Mouse (Mus musculus): ENCODE measurements around the gene Nat14. TPM values are rescaled to one million over a fixed set of nuclear protein-coding genes. Genes with fewer than 3 reads are reported as not detected.

The Nat14 gene
- polyA plus RNA-seq, 1 experiment: 3.1 TPM

DNA sequence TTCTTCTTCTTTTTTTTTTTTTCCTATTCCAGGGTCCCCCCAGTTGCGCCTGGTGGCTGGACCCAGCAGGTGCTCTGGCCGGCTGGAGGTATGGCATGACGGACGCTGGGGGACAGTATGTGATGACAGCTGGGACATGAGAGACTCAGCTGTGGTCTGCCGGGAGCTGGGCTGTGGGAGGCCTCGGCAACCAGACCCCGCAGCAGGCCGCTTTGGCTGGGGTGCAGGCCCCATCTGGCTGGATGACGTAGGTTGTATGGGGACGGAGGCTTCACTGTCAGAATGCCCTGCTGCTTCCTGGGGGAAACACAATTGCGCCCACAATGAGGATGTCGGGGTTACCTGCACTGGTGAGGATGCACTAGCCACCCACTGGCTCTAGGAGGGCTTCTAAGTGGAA lies 11.3 kb downstream of the Nat14 start:
- Histone ChIP-seq H3K4me3 (no peak overlapping the region), H3K36me3 (ENCODE audit: control insufficient read depth, insufficient read depth) (no peaks in the 10 kb centered on the region), H3K79me2 (ENCODE audit: control insufficient read depth, insufficient read depth) (no peaks in the 10 kb centered on the region), H3K4me2 (ENCODE audit: low read depth) (no peak overlapping the region), H3ac (ENCODE audit: control insufficient read depth, insufficient read length) (no peak overlapping the region), H3K27me3 (ENCODE audit: control insufficient read depth, insufficient read depth, insufficient read length) (no peaks in the 10 kb centered on the region)
- TF ChIP-seq TCF12 (IDR thresholded peaks at IDR 0.05; ENCODE audit: insufficient read depth, poor library complexity, severe bottlenecking) (no peak), CEBPB (IDR thresholded peaks at IDR 0.05; ENCODE audit: insufficient read depth, poor library complexity, severe bottlenecking) (no peak), USF1 (IDR thresholded peaks at IDR 0.05; ENCODE audit: low read depth) (no peak), REST (IDR thresholded peaks at IDR 0.05; ENCODE audit: insufficient read depth, insufficient read length) (no peak), MAX (IDR thresholded peaks at IDR 0.05; ENCODE audit: low read depth) (no peak), E2F4 (IDR thresholded peaks at IDR 0.05; ENCODE audit: insufficient read depth) (no peak), POLR2A (IDR thresholded peaks at IDR 0.05; ENCODE audit: insufficient read length, low read depth) (no peak)

GRCm38 (mm10) chr7:4934160-4934914 lies 12.5 kb downstream of the Nat14 start:
- Histone ChIP-seq H3K4me3 (no peak overlapping the region), H3K79me2 (ENCODE audit: control insufficient read depth, insufficient read depth) (no peaks in the 10 kb centered on the region)

DNA sequence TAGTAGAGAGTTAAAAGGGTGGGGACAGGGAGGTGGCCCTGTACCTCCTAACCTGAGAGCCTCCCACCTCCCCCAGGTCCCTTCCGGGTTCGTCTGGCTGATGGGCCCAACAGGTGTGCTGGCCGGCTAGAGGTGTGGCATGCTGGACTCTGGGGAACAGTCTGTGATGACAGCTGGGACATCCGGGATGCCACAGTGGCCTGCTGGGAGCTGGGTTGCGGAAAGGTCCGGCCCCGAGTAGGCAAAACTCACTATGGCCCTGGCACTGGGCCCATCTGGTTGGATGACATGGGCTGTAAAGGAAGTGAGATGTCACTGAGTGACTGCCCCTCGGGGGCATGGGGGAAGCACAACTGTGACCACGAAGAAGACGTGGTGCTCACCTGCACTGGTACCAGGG lies 15.0 kb downstream of the Nat14 start:
- no peaks in the 10 kb centered on the region for H3K27me3 ChIP-seq (ENCODE audit: control insufficient read depth, insufficient read depth, insufficient read length)
- H3K79me2 ChIP-seq (ENCODE audit: control insufficient read depth, insufficient read depth): no peaks in the 10 kb centered on the region
- TF ChIP-seq CEBPB (IDR thresholded peaks at IDR 0.05; ENCODE audit: insufficient read depth, poor library complexity, severe bottlenecking) (no peak), E2F4 (IDR thresholded peaks at IDR 0.05; ENCODE audit: insufficient read depth) (no peak), TCF12 (IDR thresholded peaks at IDR 0.05; ENCODE audit: insufficient read depth, poor library complexity, severe bottlenecking) (no peak), REST (IDR thresholded peaks at IDR 0.05; ENCODE audit: insufficient read depth, insufficient read length) (no peak), MYOD1 (IDR thresholded peaks at IDR 0.05; ENCODE audit: control insufficient read depth in 1 of 3, insufficient read length in 2 of 3, low read depth in 2 of 3) (peak in 1 of 3 experiments; percentile 20), USF1 (IDR thresholded peaks at IDR 0.05; ENCODE audit: low read depth) (no peak), POLR2A (IDR thresholded peaks at IDR 0.05; ENCODE audit: insufficient read length, low read depth) (no peak), TCF3 (IDR thresholded peaks at IDR 0.05; ENCODE audit: insufficient read length, low read depth) (no peak), MAX (IDR thresholded peaks at IDR 0.05; ENCODE audit: low read depth) (no peak), MYOG (IDR thresholded peaks at IDR 0.05; ENCODE audit: control insufficient read depth in 1 of 3, insufficient read depth in 1 of 3, insufficient read length in 2 of 3, low read depth in 2 of 3) (peak in 1 of 3 experiments; percentile 5), SRF (IDR thresholded peaks at IDR 0.05; ENCODE audit: control insufficient read depth, insufficient read length, low read depth) (no peak), POLR2AphosphoS2 (IDR thresholded peaks at IDR 0.05; ENCODE audit: insufficient read length, low read depth) (no peak)
- H3K4me2 ChIP-seq (ENCODE audit: low read depth): no peak overlapping the region
- H3K4me3 ChIP-seq: no peak overlapping the region
- no peaks in the 10 kb centered on the region for H3K36me3 ChIP-seq (ENCODE audit: control insufficient read depth, insufficient read depth)
- no peak overlapping the region for H3ac ChIP-seq (ENCODE audit: control insufficient read depth, insufficient read length)

More at GRCm38 (mm10) chr7:4934160-4934914, 12.5 kb downstream of the Nat14 start:
- Histone ChIP-seq H3K27me3 (ENCODE audit: control insufficient read depth, insufficient read depth, insufficient read length) (no peaks in the 10 kb centered on the region), H3K36me3 (ENCODE audit: control insufficient read depth, insufficient read depth) (no peaks in the 10 kb centered on the region), H3K4me2 (ENCODE audit: low read depth) (no peak overlapping the region), H3ac (ENCODE audit: control insufficient read depth, insufficient read length) (no peak overlapping the region)
- TF ChIP-seq REST (IDR thresholded peaks at IDR 0.05; ENCODE audit: insufficient read depth, insufficient read length) (no peak), MYOD1 (IDR thresholded peaks at IDR 0.05; ENCODE audit: control insufficient read depth in 1 of 3, insufficient read length in 2 of 3, low read depth in 2 of 3) (no peak), USF1 (IDR thresholded peaks at IDR 0.05; ENCODE audit: low read depth) (no peak), CEBPB (IDR thresholded peaks at IDR 0.05; ENCODE audit: insufficient read depth, poor library complexity, severe bottlenecking) (no peak), MAX (IDR thresholded peaks at IDR 0.05; ENCODE audit: low read depth) (no peak), TCF3 (IDR thresholded peaks at IDR 0.05; ENCODE audit: insufficient read length, low read depth) (no peak), POLR2A (IDR thresholded peaks at IDR 0.05; ENCODE audit: insufficient read length, low read depth) (no peak), POLR2AphosphoS2 (IDR thresholded peaks at IDR 0.05; ENCODE audit: insufficient read length, low read depth) (no peak), TCF12 (IDR thresholded peaks at IDR 0.05; ENCODE audit: insufficient read depth, poor library complexity, severe bottlenecking) (no peak), E2F4 (IDR thresholded peaks at IDR 0.05; ENCODE audit: insufficient read depth) (no peak), MYOG (IDR thresholded peaks at IDR 0.05; ENCODE audit: control insufficient read depth in 1 of 3, insufficient read depth in 1 of 3, insufficient read length in 2 of 3, low read depth in 2 of 3) (no peak), SRF (IDR thresholded peaks at IDR 0.05; ENCODE audit: control insufficient read depth, insufficient read length, low read depth) (no peak)

DNA sequence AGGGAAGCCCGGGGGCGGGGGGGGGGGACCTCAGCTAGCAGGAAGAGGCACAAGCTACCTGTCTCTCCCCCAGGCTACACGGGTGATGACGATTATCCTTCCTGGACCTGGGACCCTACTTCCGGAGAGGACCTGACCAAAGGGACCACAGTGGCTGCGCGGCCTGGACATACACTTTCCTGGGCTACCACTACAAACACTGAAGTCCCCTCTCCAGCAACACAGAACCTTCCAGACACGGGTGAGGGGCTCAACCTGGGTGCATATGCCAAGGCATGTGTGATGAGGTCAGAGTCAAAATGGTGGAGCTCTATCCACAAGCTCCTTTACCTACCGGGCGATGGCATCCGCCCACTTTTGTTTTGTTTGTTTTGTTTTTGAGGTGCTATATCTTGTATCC lies 15.6 kb downstream of the Nat14 start:
- Histone ChIP-seq H3ac (ENCODE audit: control insufficient read depth, insufficient read length) (no peak overlapping the region), H3K27me3 (ENCODE audit: control insufficient read depth, insufficient read depth, insufficient read length) (no peaks in the 10 kb centered on the region), H3K79me2 (ENCODE audit: control insufficient read depth, insufficient read depth) (no peaks in the 10 kb centered on the region), H3K4me3 (no peak overlapping the region), H3K4me2 (ENCODE audit: low read depth) (no peak overlapping the region), H3K36me3 (ENCODE audit: control insufficient read depth, insufficient read depth) (no peaks in the 10 kb centered on the region)
- no peak for TF ChIP-seq TCF3 (IDR thresholded peaks at IDR 0.05; ENCODE audit: insufficient read length, low read depth)
- TF ChIP-seq MYOD1 (IDR thresholded peaks at IDR 0.05; ENCODE audit: control insufficient read depth in 1 of 3, insufficient read length in 2 of 3, low read depth in 2 of 3): no peak
- no peak for TF ChIP-seq USF1 (IDR thresholded peaks at IDR 0.05; ENCODE audit: low read depth)
- no peak for TF ChIP-seq TCF12 (IDR thresholded peaks at IDR 0.05; ENCODE audit: insufficient read depth, poor library complexity, severe bottlenecking)
- TF ChIP-seq POLR2A (IDR thresholded peaks at IDR 0.05; ENCODE audit: insufficient read length, low read depth): no peak
- TF ChIP-seq SRF (IDR thresholded peaks at IDR 0.05; ENCODE audit: control insufficient read depth, insufficient read length, low read depth): no peak
- no peak for TF ChIP-seq REST (IDR thresholded peaks at IDR 0.05; ENCODE audit: insufficient read depth, insufficient read length)
- TF ChIP-seq E2F4 (IDR thresholded peaks at IDR 0.05; ENCODE audit: insufficient read depth): no peak
- no peak for TF ChIP-seq MYOG (IDR thresholded peaks at IDR 0.05; ENCODE audit: control insufficient read depth in 1 of 3, insufficient read depth in 1 of 3, insufficient read length in 2 of 3, low read depth in 2 of 3)
- TF ChIP-seq POLR2AphosphoS2 (IDR thresholded peaks at IDR 0.05; ENCODE audit: insufficient read length, low read depth): no peak
- TF ChIP-seq CEBPB (IDR thresholded peaks at IDR 0.05; ENCODE audit: insufficient read depth, poor library complexity, severe bottlenecking): no peak
- no peak for TF ChIP-seq MAX (IDR thresholded peaks at IDR 0.05; ENCODE audit: low read depth)

Data from myocyte (in vitro differentiated cells).